Mouse (Mus musculus): ENCODE measurements around the gene Plac1.

GRCm38 (mm10) chrX:53055771-53056170 is 184.1 kb downstream of the Plac1 start:
- TF ChIP-seq CTCF (IDR thresholded peaks at IDR 0.05; ENCODE audit: control insufficient read depth, insufficient read depth, low read length) (no peak), POLR2A (IDR thresholded peaks at IDR 0.05; ENCODE audit: borderline replicate concordance, control insufficient read depth, low read depth, low read length) (no peak)
